Mouse (Mus musculus): ENCODE measurements around the gene Lrrc27.

Lrrc27 gene

DNA sequence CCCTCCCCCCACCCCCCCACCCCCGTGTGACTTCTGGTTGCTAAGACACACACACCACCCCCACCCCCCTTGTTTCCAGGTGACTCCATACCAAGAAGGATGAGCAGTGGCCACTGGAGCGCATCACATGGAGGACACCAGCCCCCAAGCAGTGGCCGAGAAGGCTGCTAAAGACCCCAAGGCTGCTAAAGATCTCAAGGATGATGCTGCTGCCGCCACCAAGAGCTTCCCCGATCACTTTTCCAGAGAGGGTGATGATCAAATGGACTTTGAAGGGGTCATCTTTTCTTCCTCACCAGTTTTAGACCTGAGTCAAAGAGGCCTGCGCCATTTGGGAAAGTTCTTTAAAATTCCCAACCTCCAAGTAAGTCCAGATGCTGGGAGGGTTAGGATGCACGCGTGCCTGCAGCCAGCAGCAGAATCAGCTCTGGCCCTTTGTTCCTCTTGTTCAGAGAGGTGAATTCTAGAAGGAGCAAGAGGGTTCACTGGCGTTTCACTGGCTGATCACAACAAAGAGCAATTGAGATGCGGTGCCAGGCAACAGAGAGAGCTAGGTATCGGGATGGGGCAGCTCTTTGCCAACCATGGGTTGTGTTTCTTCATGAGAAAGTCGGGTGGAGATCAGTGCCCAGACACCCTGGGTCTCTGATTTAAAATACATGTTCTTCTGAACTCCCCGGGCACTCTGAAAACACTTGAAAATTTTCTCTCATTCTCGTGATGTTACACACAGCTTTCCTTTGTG, 2.0 kb downstream of the Lrrc27 start:
- no peak for DNase-seq

DNA sequence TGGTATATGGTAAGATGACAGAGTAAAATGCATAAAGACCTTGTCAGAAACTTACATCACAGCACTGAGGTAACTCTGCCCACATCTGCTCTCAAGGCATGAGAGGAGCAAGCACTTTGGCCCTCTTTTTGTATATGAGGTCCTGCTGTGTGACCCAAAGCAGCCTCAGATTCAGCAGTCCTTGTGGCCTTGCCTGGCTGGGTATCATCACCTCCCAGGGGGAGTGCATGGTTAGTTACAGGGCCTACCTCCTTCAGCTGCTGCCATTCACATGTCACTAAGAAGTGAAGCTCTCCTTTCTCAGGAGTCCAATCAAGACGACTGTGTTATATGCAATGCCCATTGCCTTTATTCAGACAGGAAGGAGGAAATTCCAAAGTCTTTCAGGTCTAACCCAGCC, 2.7 kb downstream of the Lrrc27 start:
- DNase-seq, result no peak

DNA sequence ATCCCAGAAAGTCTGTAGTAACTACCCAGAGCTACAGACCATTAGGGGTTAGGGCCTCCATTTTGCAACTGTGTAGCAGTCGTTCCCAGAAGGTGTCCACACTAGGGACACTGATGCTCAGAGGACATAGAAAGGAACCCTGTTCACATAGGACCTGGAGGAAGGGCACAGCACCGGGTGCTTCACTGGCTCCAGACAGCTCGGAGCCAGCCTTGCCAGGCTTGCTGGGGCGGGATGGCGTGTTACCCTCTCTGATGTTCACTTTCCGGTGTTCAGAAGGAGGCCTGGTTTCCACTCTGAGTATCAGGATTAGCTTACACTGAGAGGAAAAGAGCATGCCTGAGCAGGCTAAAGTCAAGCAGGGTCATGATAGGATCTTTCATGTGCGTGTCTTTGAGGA, 3.2 kb downstream of the Lrrc27 start:
- no peak for DNase-seq

DNA sequence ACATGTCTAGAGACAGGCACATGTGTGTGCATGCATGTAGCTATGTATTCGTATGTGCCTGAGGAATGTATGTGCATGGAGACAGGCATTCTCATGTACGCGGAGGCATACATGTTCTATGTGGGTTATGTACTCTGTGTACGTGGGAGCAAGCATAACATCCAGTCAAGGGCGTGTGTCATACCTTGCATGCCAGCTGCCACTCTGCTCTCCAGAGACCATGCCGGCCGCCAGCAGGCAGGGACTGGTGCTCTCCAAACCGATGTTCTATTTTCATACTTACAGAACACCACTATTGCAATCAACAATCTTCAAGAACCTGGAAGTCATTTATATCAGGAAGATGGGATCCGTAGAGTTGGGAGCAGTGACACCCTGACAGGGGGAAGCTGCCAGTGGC, 3.7 kb downstream of the Lrrc27 start:
- DNase-seq, result no peak

DNA sequence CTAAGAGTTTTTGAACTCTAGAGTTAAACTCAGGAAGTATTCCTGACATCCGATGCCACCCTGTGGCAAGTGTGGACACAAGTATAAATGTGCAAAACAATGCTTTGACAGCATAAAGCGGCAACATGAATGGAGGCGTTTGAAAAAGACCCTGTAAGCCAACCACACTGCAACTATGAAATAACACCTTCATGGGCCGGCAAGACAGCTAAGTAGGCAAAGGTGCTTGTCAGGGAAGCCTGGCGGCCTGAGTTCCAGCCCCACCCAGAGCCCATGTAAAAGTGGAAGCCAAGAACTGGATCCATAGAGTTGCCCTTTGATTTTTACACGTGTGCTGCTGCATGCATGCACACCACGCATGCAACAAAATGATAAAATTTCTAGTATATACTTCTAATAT, 4.3 kb downstream of the Lrrc27 start:
- DNase-seq, result no peak

DNA sequence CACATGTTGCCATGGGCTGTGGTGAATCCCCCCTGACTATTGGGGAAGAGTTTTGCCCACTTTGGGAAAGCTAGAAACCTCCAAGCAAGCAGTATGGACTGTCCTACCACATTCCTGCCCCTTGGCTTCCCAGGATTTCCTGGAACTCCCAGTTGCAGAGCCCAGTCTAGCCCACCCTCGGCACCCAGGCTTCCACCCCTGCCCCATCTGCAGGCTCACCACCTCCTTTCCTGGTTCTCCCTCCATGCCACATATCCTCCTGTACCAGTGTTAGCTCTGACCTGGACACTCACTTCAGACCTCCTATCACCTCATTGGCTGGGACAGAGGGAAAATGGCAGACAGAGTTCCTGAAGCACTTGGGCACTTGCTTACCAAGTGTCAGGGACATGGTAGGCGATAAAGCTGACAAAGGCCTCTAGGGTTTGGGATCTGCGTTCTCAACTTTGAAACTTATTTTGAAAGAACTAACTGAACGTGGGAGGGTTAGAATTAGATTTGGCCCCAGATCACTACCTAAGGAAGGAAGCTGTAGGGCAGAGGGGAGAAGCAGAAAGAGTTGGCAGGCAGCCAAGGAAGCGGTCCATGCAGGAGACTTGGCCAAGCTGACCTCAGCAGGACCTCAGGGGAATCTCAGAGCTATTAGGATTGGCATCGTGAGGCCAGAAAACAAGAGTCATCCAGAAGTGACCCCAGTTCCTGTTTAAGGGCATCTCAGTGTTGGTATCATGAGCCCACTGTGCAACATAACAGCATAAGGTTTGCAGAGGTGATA, 6.0 kb downstream of the Lrrc27 start:
- DNase-seq, result peak; percentile 56

DNA sequence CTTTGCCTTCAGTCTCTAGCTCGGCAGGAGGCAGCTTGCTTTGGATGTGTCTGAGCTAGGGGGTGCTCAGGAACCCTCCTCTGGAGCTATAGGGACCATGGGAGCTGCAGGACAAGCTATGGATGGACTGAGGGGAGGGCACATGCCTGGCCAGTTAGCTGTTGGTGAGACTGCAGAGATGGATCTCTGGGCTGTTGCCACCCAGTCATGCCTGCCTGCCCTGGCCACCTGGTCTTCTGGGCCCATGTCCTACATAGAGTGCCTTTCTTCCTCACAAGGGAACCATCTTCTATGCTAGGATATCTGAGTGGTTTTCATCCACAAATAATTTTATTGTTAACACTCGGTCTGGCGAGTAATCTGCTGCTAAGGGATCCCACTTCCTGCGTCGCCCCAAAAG, 6.7 kb downstream of the Lrrc27 start:
- no peak for DNase-seq

DNA sequence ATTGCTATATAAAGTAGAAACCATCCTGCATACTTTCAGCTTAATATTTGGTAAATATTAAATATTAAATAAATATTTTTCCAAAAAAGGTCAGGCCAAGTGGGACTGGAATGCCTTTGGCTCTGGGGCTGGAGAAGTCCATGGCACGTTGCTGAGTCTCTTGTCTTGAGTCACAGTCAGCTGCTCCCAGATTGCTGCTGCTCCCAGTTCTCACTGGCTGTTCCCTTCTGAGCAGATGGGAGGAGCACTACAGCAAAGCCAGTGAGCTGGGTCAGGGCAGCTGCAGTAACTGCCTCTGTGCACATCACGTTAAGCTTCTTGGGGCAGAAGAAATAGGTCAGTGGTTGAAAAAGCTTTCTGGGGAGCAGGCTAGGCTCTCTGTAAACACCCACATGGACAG, 7.5 kb downstream of the Lrrc27 start:
- no peak for DNase-seq

DNA sequence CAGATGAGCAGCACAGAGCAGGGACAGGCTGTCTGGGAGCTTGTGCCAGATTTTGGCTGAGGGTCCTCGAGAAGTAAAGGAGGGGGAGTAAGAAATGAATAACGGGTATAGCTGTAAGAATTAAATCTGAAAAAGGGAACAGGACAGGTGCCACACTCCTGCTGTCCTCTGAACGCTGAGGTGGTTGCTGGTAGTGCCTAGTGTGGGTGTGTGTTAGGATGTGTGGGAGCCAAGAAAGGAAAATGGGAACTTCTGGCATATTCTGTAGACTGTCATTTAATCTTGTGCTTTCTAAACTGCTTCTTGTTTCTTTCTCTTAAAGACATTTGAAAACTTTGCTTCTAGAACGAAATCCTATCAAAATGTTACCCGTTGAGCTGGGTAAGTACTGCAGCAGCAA, 8.3 kb downstream of the Lrrc27 start:
- DNase-seq, result no peak

DNA sequence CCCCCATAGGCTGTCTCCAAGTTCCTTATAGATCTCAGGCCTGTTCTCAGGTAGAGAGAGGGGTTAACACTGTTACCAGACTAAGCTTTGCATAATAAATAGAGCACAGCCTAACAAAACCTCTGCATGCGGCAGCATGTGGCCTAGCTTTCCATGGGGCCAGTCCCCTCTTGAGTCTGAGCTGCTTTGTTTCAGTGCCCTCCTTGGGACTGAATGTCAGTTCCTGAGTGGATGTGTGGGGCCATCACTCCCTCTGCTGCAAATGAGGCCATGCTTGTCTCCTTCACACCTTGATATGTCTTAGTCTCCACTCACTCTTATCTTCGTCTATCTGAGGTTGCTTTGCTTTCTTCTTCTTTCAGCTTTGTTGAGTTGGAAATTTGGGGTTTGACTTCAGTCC, 9.1 kb downstream of the Lrrc27 start:
- no peak for DNase-seq

DNA sequence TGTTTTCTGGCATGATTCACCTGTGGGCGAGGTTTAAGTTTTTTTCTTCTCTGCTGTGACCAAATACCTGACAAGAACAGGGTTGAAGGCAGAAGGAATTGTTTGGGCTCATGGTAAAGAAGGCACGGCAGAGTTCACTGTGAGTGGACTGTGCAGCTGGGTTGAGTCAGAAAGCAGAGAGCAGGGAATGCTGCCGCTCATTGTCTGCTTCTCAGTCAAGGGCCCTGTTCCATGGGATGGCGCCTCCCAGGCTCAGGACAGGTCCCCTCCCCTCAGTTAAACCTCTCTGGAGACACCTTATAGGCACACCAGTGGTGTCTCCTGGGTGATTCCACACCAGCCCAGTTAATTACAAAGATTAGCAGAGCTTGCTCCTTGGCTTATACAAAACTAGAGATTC, 9.6 kb downstream of the Lrrc27 start:
- no peak for DNase-seq

DNA sequence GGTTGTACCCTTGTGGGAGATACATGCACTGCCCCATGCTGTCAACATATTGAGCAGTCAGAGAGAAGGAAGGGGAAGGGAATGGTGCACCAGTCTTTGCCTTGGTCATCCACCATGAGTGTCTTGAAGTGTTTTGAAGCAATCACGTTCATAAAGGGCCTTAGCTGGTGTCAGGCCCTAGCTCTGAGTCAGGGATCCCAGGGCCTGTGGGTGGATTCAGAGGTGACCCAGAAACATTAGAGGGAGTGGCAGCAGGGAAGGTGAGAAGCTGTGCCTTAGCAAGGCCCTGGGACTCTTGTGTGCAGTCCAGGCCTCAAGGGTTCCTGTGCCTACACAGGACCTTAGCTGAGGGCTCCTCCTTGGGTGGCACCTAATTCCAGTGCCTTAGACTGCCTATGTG, 11.3 kb downstream of the Lrrc27 start:
- no peak for DNase-seq

DNA sequence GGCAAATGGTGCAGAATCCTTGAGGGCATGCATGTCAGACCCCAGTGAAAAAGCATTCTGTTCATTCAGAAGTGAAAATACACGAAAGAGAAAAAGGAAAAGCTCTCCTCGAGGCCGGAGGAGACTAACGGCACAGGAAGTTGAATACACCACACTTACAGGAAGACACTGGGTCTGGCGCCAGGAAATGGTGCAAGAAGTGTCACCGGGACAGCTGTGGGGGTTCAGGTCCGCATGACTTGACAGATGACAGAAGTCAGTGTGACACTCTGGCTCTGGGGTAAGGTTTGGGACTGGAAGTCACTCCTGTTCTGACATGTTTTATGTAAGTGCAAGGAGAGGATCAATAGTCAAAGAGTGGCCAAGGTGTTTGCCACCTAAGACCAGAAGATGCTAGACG, 11.9 kb downstream of the Lrrc27 start:
- peak; percentile 54 for DNase-seq

DNA sequence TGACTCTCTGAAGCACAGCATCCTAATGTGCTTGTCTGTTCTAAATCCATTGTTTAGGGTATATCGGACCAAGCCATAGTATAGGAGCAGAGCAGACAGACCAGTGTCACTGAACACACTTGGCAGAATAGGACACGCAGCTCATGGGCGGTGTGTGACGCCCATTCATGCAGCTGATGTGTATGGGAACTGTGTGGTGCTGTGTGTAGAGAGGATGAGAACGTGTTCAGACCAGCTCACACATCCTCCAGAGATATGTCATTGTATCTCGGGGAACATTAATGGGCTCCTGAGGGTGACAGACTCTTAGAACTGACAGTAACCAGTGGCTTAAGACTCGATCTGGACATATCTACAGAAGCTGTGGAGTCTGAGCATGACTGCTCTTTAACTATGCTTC, 13.6 kb downstream of the Lrrc27 start:
- no peak for DNase-seq

DNA sequence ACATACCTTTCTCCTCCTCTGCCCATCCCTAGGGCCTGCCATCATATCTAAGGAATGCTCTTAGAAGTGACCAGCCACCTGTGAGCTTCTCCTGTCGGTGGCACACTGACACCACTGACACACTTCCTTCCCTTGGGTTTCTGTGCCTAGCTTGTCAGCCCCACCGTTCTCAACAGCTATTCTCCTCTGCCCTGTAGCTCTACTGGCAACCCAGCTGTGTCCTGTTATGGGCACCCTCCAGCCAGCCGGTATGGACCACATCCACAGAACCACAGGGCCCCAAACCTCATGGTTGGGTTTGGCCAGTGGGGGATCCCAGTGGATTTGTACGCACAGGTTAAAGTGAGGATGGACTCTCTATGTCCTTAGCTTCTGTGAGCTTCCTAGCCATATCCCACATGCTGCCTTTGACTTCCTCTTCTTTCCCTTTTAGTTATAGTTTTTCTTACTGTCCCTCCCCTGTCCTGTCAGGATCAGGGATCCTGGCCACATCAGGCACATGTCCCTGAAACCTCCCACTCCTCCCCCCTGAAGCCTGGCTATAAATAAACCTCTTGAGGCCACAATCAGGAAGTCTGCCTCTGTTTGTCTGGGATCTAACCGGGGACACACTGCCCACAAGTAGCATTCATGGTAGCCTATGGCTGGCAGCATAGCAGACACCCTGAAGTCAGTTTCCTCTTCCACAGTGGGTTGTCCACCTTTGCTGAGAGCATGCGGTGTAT, 15.8 kb downstream of the Lrrc27 start:
- DNase-seq, result no peak

DNA sequence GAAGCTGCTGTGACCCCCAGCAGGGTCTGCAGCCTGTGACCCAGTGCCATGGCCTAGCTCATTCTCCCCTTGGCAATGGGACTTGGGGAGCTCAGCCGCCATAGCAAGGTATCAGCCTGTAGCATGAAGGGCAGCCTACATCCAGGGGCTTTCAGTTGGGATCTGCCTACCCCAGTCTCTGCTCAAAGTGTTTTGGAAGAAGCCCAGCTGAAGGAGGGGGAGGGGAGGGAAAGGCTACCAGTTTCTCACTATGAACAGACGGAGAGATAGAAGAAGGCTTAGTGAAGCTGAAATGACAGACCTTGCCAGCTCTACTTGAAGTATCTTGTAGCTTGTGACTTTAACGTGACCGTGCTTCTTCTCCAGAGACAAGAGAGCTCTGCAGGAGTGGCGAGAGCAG, 17.0 kb downstream of the Lrrc27 start:
- no peak for DNase-seq

DNA sequence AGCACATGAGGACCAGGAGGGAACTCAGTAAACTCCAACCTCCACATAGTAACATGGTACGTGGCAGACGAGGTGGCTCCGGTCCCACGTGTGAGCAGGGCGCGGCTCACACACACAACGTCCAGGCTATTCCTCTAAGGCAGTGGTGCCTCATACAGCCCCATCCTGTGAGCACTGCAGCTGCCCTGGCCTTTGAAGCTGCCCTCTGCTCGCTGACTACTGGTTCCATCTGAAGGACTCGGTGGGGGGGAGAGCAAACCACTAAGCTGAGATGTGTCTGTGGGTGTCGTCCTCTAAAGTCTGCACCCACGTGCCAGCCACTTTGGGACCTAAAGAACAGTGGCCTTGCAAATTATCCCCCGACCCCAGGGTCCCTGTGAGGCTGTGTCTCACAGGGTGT, 17.5 kb downstream of the Lrrc27 start:
- DNase-seq, result no peak

DNA sequence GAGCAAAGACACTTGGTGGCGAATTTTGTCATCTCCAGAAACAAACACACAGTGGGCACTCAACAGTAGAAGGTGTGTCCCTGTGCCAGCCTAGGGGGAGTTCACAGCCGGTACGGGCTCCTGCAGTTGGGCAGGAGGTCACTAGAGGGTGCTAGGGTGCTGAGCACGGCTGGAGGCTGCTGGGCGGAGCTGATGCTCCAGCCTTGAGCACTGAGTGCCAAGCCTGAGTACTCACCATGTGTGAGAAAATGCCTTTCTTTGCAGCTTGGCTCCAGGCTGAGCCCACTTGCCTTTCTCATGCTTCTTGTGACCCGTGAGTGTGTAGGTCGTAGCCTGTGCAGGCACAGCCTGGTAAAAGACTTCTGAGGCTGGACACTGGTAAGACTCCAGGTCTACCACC, 20.9 kb downstream of the Lrrc27 start:
- peak; percentile 88 for DNase-seq

DNA sequence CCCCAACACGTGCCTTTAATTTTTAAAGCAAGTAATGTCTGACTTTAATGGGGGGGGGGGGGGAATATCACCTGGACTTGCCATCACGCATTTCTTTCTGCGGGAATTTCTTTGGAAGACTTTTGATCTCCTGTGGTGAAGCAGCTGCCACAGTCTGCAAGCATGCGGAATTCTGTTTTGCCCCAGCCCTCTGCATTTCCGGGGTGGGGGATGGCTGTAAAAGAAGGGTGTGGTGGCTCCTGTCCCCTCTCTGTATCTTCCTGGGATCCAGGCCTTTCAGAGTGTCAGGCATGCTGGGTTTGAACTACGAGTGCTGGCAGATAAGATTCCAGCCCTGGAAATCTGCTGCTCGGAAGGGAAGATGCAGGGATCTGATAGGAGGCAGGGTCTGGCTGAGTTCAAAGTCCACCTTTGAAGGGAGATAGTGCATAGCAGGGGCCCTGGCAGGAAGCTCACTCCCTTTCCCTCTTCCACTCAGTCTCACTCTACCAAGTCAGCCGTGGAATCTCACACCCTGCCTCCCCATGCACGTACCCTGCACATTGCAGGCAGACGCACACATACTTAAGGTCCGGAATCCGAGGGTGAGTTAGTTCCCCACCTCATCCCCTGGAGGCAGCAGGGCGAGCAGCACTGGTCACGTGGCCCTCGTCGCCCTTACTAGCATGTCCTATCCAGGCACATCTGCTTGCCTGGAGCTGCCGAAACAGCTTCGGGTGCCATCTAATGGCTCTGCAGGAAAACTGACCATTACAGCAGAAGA, 21.8 kb downstream of the Lrrc27 start:
- DNase-seq, result no peak

DNA sequence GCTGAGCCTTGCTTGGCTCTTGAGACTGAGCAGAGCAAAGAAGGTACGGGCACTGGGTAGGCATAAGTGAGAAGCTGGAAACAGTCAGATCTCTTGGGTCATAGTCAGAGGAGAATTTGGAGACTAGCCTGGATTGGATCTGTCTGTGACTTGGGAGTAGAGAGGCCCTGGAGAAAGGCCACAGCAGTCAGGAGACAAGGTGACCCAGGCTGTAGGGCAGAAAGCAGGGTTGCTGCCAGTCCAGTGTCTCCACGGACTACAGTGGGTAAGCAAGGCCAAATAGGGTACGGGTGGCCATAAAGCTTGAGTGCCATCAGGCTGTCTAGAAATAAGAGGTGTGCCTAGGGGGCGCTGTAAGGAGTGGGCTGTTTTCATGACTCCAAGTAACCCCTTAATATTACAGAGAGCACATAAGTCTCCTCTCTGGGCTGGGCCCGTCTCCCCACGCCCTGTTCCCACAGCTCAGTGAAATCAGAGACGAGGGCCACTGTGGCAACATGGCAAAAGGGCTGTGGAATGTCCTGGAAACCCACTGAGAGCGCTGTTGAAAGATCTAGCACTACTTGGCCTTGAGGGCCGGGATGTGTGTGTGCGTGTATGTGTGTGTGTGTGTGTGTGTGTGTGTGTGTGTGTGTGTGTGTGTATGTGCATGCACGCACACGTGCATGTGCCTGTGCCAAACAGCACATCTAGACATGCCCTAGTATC, 23.0 kb downstream of the Lrrc27 start:
- no peak for DNase-seq

DNA sequence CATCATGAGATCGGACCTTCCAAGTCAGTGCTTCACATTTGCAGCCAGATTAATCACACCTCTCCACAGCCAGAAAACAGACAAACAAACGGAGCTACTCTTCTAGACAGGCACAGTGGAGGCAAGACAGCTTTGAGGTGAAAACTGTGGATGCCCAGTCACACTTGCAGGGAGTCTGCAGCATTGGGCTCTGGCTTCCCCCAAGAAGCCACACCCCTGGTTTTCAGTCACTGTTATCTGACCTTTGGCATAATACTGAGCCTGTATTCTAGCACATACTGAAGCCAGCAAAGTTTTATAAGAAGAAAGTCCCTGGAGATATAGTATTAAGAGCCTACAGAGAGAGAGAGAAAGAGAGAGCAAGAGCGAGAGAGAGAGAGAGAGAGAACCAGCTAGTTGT, 26.6 kb downstream of the Lrrc27 start:
- DNase-seq, result no peak

DNA sequence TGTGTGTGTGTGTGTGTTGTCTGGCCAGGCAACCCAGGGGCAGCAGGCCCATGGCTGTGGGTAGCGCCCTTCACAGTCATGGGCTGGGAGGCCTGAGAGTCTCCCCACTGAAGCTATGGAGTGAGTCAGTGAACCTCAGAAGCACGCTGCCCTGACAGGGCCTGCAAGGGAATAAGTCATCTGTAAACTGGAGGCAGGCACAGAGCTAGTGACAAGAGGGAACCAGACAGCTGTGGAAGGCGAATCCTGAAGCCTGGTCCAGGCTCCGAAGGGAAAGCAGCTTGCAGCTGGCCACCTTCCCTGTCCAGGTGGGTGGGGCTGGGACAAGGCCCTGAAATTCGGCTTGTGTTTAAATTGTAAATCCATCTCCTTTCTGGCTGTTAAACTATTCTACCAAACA, 33.3 kb downstream of the Lrrc27 start:
- peak; percentile 29 for DNase-seq

Measured in layer of hippocampus, adult 9-11 months (tissue).